Mouse (Mus musculus): ENCODE results near the gene Cdc7. TPM values are rescaled to one million over a fixed set of nuclear protein-coding genes. Genes with fewer than 3 reads are reported as not detected.

Gene Cdc7
- 4.7 and 9.3 TPM in 2 replicates for polyA plus RNA-seq (2015; fragmentation: Nextera tagmentation; extraction: Ambion mirVana)

GRCm38 (mm10) chr5:106963584-106964512 is at the start of gene Cdc7:
Cdc7 (plus strand) TSS chr5:106964322.

GRCm38 (mm10) chr5:106925488-106926368 is 38.4 kb upstream of the Cdc7 start, which contains the start of gene Hfm1:
Hfm1 (minus strand) TSS chr5:106926321.

Other genes starting within 250 kb of the Cdc7 start
- gene Hfm1, start 38.0 kb upstream of the Cdc7 start, polyA plus RNA-seq (2015; fragmentation: Nextera tagmentation; extraction: Ambion mirVana) = 0.76 and 0.79 TPM in 2 replicates

Data from adrenal gland, postnatal 0 days (tissue).